Mouse (Mus musculus) midbrain, embryonic 11.5 days (tissue): ENCODE results near the gene Hs3st1. TPM values are rescaled to one million over a fixed set of nuclear protein-coding genes. Genes with fewer than 3 reads are reported as not detected.

ENCODE experiments used
- ATAC-seq: fragments of 200-750 bp; cut with Nextera tagmentation; 2 replicates; pipeline ENCODE4 v1.8.0; 2017; ENCODE audit warnings: moderate TSS enrichment, moderate library complexity; ENCODE audit not compliant: low FRiP score
- DNase-seq: peaks from one replicate; pipeline ENCODE4 v3.0.0; 2015; ENCODE audit warnings: low spot score; ENCODE audit errors: missing footprints
- H3K27ac ChIP-seq: fragments of 300-500 bp; sonication (generic); 2 replicates; pipeline ENCODE4 v1.5.1; 2014; ENCODE audit warnings: low read depth, low read length
- H3K27me3 ChIP-seq: fragments of 300-500 bp; sonication (generic); 2 replicates; pipeline ENCODE4 v1.6.1; 2014; ENCODE audit warnings: mild to moderate bottlenecking, low read length, moderate library complexity, mixed read lengths; ENCODE audit not compliant: control insufficient read depth, insufficient read depth
- H3K36me3 ChIP-seq: fragments of 300-500 bp; sonication (generic); 2 replicates; pipeline ENCODE4 v1.6.1; 2014; ENCODE audit warnings: mild to moderate bottlenecking, low read length, moderate library complexity, mixed read lengths; ENCODE audit not compliant: control insufficient read depth, insufficient read depth
- H3K4me1 ChIP-seq: fragments of 300-500 bp; sonication (generic); 2 replicates; pipeline ENCODE4 v1.6.1; 2014; ENCODE audit warnings: low read length; ENCODE audit not compliant: control insufficient read depth, insufficient read depth
- H3K4me2 ChIP-seq: fragments of 300-500 bp; sonication (generic); 2 replicates; pipeline ENCODE4 v1.6.1; 2014; ENCODE audit warnings: mild to moderate bottlenecking, moderate library complexity
- H3K4me3 ChIP-seq: fragments of 300-500 bp; sonication (generic); 2 replicates; pipeline ENCODE4 v1.5.1; 2014; ENCODE audit warnings: low read depth, low read length
- H3K9ac ChIP-seq: fragments of 300-500 bp; sonication (generic); 2 replicates; pipeline ENCODE4 v1.6.1; 2014; ENCODE audit warnings: low read length
- H3K9me3 ChIP-seq: fragments of 300-500 bp; sonication (generic); 2 replicates; pipeline ENCODE4 v1.6.1; 2016; ENCODE audit warnings: low read length; ENCODE audit not compliant: control insufficient read depth
- WGBS: fragments of 180-500 bp; shearing (Covaris S2); extraction: QIAGEN DNeasy Blood & Tissue Kit; methylation state at CpG from one replicate; pipeline ENCODE4 v1.1.7; 2014; 5-methylcytosine and 5-hydroxymethylcytosine counted together
- polyA plus RNA-seq: library from polyadenylated mRNA; unstranded; fragments of >200 nt; fragmentation: Nextera tagmentation; extraction: Ambion mirVana; gene quantifications from 2 replicates; pipeline ENCODE4 v1.2.1, GENCODE M21; 2014

Hs3st1 gene
- polyA plus RNA-seq, 1 experiment from 2014 or later, result 11.6 TPM

GRCm38 (mm10) chr5:39634300-39635047 is 120.8 kb downstream of the Hs3st1 start:
- Histone ChIP-seq H3K27me3 (no peaks in the 10 kb centered on the region), H3K36me3 (no peaks in the 10 kb centered on the region), H3K4me3 (no peak overlapping the region), H3K9me3 (no peaks in the 10 kb centered on the region), H3K27ac (no peak overlapping the region), H3K4me2 (no peak overlapping the region), H3K4me1 (no peaks in the 10 kb centered on the region), H3K9ac (no peak overlapping the region)
- DNase-seq, result peak; percentile 51
- ATAC-seq, result no peak
- WGBS, result 91% methylated on average over 8 of the region's 8 CpGs

GRCm38 (mm10) chr5:39633206-39633605 is 122.1 kb downstream of the Hs3st1 start:
- ATAC-seq (no peak), DNase-seq (peak; percentile 57)
- H3K4me3 ChIP-seq, result no peak overlapping the region
- H3K9ac ChIP-seq, result no peak overlapping the region
- no peaks in the 10 kb centered on the region for H3K27me3 ChIP-seq
- no peak overlapping the region for H3K27ac ChIP-seq
- 69% methylated on average over 1 of the region's 1 CpGs for WGBS
- H3K4me2 ChIP-seq, result no peak overlapping the region
- H3K36me3 ChIP-seq, result no peaks in the 10 kb centered on the region
- H3K4me1 ChIP-seq, result no peaks in the 10 kb centered on the region
- H3K9me3 ChIP-seq, result no peaks in the 10 kb centered on the region

DNA sequence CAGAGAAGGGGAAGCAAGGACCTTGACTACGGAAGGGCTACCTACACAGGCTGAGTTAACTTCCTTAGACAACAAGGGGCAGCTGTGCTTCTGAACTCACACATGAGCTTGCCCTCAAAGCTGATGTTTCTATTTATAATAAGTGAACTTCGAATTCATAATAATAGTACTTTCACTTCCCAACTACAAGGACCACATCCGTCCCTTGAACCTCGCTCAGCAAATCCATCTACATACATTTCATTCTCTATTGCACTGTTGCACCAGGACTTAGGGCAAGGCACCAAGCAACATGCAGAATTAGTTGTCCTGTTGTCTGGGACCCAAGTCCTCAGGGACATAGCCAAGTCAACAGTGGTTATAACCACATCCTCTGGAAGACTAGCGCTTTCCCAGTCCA is 124.4 kb downstream of the Hs3st1 start:
- Histone ChIP-seq H3K9me3 (no peaks in the 10 kb centered on the region), H3K36me3 (no peaks in the 10 kb centered on the region), H3K27me3 (no peaks in the 10 kb centered on the region), H3K4me2 (no peak overlapping the region), H3K4me1 (no peaks in the 10 kb centered on the region), H3K27ac (no peak overlapping the region), H3K4me3 (no peak overlapping the region), H3K9ac (no peak overlapping the region)
- ATAC-seq, result no peak
- DNase-seq, result no peak
- 94% methylated on average over 5 of the region's 5 CpGs for WGBS

- H3K4me3 ChIP-seq, result no peak overlapping the region
- no peaks in the 10 kb centered on the region for H3K36me3 ChIP-seq
- H3K27me3 ChIP-seq, result no peaks in the 10 kb centered on the region
- H3K4me1 ChIP-seq, result peaks cover 6% of the 10 kb centered on the region
- H3K4me2 ChIP-seq, result no peak overlapping the region
- WGBS, result 45% methylated on average over 8 of the region's 8 CpGs
- H3K27ac ChIP-seq, result no peak overlapping the region
- no peaks in the 10 kb centered on the region for H3K9me3 ChIP-seq
- H3K9ac ChIP-seq, result peak overlapping the region; percentile 33
- ATAC-seq (peak; percentile 61; the same call in 1 of the 2 replicates), DNase-seq (peak; percentile 88)
Measured at GRCm38 (mm10) chr5:39625037-39625473, 130.2 kb downstream of the Hs3st1 start.

DNA sequence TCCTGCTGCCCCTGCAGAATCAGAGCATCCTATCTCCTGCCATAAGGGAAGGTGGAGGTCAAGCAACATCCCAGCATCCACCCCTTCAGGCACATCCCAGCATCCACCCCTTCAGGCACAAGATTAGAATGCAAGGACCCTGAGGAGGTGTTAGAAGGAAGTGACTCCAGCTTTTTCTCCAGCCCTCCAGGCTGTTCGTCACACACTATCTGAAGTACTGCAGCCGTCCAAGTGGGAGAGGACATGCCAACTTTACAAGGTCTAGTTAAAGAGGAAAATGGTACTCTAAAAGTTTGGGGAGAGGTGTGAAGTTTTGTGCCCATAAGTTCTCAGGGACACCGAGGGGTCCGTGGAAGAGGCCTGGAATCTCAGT is 131.1 kb downstream of the Hs3st1 start:
- Histone ChIP-seq H3K9me3 (no peaks in the 10 kb centered on the region), H3K9ac (no peak overlapping the region), H3K27ac (no peak overlapping the region), H3K4me3 (no peak overlapping the region), H3K36me3 (no peaks in the 10 kb centered on the region), H3K4me2 (no peak overlapping the region), H3K4me1 (peaks cover 6% of the 10 kb centered on the region), H3K27me3 (no peaks in the 10 kb centered on the region)
- WGBS, result 48% methylated on average over 4 of the region's 4 CpGs
- DNase-seq (no peak), ATAC-seq (no peak)

DNA sequence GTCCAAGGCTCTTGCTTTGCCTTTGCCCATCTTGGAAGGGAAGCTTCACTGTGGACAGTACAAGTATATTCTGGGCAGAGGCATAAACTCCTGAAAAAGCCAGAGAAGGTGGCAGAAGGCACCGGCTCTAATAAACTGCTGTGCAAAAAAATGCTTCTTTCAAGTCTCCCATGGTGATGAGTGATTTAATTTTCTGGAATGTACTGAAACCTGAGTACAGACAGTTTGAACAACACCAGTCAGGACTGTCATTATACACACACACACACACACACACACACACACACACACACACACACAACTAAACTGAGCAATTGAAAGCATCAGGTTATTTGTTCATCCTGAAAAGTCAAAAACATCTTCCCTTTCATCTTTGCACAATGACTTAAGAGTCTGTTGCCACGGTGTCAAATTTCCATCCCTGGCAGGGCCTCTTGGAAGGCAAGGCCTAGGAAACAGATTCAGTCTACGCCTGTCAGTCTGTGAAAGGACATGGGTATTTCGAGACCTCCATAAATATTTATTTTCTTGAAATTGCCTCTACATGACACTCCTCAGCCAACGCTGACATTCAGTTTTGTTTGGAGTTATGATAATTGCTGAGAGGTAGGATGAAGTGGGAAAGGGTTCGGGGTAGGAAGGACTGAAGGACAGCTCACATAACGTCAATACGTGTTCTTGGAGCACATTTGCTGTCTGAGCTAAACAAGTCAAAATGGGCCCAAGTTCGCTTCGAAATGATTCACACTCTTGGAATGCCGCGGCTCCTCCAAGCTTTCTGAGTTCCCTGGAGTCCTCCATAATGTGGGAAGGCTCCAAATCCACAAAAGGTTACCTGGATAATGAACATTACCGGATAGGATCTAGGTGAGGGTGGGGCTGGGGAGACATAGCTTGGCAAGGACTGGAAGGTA is 131.7 kb downstream of the Hs3st1 start:
- no peaks in the 10 kb centered on the region for H3K9me3 ChIP-seq
- no peak for DNase-seq

DNA sequence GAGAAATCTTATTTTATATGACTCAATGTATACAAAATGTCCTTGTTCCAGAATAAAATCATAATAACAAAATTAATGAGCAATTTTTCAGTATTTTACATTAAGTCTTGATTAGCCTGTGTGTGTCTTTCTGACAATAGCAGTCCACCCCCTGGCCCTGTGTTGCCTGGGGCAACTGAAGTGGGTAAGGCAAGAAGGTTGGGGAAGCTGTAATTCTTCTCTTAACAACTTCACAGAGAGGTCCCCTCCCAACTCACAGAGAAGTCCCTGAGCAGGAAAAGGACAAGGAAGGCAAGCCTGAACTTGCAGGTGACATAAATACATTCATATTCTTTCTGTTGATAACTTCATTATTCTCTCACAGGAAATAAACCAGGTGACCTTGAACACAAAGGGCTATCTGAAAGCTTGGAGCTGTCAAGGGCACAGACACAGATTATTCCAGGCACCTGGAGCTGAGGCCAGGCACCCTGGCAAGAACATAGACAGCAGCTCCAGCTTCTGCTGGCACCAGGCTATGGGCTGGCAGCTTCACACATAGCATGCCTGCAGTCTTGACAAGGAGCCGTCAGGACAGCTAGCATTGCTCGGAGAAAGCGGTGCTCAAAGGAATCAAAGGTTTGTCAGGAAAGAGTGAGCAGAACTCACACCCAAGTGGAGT is 134.9 kb downstream of the Hs3st1 start:
- 92% methylated on average over 3 of the region's 3 CpGs for WGBS
- Histone ChIP-seq H3K9me3 (no peaks in the 10 kb centered on the region), H3K27ac (no peak overlapping the region), H3K9ac (no peak overlapping the region), H3K27me3 (no peaks in the 10 kb centered on the region), H3K4me1 (peaks cover 6% of the 10 kb centered on the region), H3K36me3 (no peaks in the 10 kb centered on the region), H3K4me3 (no peak overlapping the region), H3K4me2 (no peak overlapping the region)
- no peak for ATAC-seq
- DNase-seq, result no peak

More for the DNA sequence above, 131.7 kb downstream of the Hs3st1 start:
- ATAC-seq, result peak; percentile 28; the same call in 1 of the 2 replicates
- Histone ChIP-seq H3K36me3 (no peaks in the 10 kb centered on the region), H3K4me3 (no peak overlapping the region), H3K27me3 (no peaks in the 10 kb centered on the region), H3K4me1 (peaks cover 6% of the 10 kb centered on the region), H3K27ac (no peak overlapping the region), H3K4me2 (no peak overlapping the region), H3K9ac (no peak overlapping the region)
- WGBS, result 72% methylated on average over 13 of the region's 13 CpGs

- Histone ChIP-seq H3K9ac (no peak overlapping the region), H3K4me2 (no peak overlapping the region), H3K36me3 (no peaks in the 10 kb centered on the region), H3K27me3 (no peaks in the 10 kb centered on the region), H3K9me3 (no peaks in the 10 kb centered on the region), H3K4me3 (no peak overlapping the region), H3K27ac (no peak overlapping the region), H3K4me1 (no peaks in the 10 kb centered on the region)
- no peak for DNase-seq
- ATAC-seq, result no peak
- WGBS, result 82% methylated on average over 2 of the region's 2 CpGs
Measured at GRCm38 (mm10) chr5:39617354-39617977, 137.8 kb downstream of the Hs3st1 start.
